Mouse (Mus musculus): Measurements from ENCODE around the gene Adamts1. TPM values are rescaled to one million over a fixed set of nuclear protein-coding genes. Genes with fewer than 3 reads are reported as not detected.

Gene Adamts1
- polyA plus RNA-seq (2012; rRNA removed): 3.1 and 4.6 TPM in 2 replicates

DNA sequence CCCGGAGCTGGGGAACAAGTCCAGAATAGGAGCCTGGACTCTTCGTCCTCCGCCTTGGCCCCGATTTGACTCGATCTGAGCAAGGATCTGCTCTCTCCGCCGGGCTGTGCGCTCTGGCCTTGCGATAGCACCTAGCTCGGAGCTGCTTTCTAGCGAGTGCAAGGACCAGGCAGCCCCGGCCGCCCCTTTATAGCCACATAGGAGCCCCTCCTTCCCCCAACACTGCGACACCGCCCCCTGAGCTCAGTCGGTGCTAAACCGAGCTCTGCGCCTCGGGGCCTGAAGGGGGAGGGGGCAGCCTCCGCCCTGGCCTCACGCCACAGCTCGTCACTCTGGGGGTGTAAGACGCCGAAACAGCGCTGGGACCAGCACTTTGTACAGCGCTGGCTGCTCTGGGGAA, at the start of gene Adamts1:
TSS of gene Adamts1 (minus strand) at position 160 of the 400 bp plus-strand sequence.
- Histone ChIP-seq H3K27ac (ENCODE audit: insufficient read depth, low read depth, low read length) (peak within 1 kb of the TSS; percentile 90), H3K27me3 (ENCODE audit: control insufficient read depth, insufficient read depth, low read length) (peaks cover 13% of the 10 kb centered on the region), H3K36me3 (ENCODE audit: control insufficient read depth, insufficient read depth, low read length) (no peaks in the 10 kb centered on the region), H3K4me3 (ENCODE audit: low read depth, low read length) (peak within 1 kb of the TSS; percentile 80), H3K4me1 (ENCODE audit: control insufficient read depth, insufficient read depth, insufficient read length, low read length) (peaks cover 12% of the 10 kb centered on the region)
- WGBS: under 1% methylated on average over 26 of the region's 26 CpGs
- TF ChIP-seq CTCF (IDR thresholded peaks at IDR 0.05; ENCODE audit: extremely low read depth, insufficient read length, insufficient replicate concordance, low read depth, low read length): no peak
- TF ChIP-seq POLR2A (IDR thresholded peaks at IDR 0.05; ENCODE audit: low read depth, low read length): 0 out of 2 replicates have a peak, but pooled peaks have one; percentile 51

DNA sequence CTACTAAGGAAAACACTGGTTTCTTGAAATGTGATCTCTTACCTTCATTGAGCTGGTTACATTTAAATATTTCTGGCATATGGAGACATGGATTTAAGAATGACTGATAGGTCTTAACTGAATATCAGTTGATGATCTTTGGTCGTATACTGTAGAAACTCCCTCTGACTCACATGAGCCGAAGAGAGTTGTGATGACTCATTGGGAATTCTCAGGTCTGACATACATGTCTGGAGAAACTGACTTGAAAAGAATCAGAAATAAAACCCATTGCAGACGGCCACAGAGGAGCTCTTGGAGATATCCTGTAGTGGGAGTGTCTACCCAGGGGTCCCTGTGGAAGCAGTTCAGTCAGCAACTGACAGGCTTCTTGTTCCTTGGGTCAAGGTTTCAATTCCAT, 24.2 kb upstream of the Adamts1 start:
- no peaks in the 10 kb centered on the region for H3K27me3 ChIP-seq (ENCODE audit: control insufficient read depth, insufficient read depth, low read length)
- no peaks in the 10 kb centered on the region for H3K4me1 ChIP-seq (ENCODE audit: control insufficient read depth, insufficient read depth, insufficient read length, low read length)
- H3K27ac ChIP-seq (ENCODE audit: insufficient read depth, low read depth, low read length): no peak overlapping the region
- TF ChIP-seq POLR2A (IDR thresholded peaks at IDR 0.05; ENCODE audit: low read depth, low read length): no peak
- TF ChIP-seq CTCF (IDR thresholded peaks at IDR 0.05; ENCODE audit: extremely low read depth, insufficient read length, insufficient replicate concordance, low read depth, low read length): no peak
- 54% methylated on average over 3 of the region's 3 CpGs for WGBS
- no peak overlapping the region for H3K4me3 ChIP-seq (ENCODE audit: low read depth, low read length)
- no peaks in the 10 kb centered on the region for H3K36me3 ChIP-seq (ENCODE audit: control insufficient read depth, insufficient read depth, low read length)

DNA sequence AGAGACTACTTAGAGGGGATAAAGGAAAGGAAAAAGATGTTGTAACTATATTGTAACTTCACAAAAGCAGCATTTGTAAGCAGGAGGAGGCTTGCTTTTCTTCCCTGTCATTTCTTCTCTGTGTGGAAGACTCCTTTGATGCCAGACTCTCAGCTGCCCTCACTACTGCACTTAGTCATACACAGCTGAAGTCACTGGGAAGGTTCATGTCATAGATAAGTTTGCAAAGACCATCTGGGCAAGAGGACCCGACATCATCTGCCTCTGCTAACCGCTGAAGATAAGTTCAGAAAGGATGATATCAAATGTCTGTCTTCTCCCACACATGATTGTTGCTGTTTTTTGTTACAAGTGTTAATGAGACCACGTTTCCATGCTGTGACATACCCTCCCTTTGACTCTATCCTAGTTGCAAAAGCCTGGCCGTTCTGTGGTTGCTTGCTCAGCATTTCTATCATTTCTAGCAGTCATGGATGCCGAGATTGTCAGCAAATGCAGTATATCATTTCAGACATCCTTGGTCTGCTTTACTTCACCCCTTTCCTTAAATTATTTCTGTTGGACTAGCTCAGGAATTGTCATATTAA, 19.5 kb upstream of the Adamts1 start:
- no peaks in the 10 kb centered on the region for H3K36me3 ChIP-seq (ENCODE audit: control insufficient read depth, insufficient read depth, low read length)
- no peak overlapping the region for H3K4me3 ChIP-seq (ENCODE audit: low read depth, low read length)
- H3K4me1 ChIP-seq (ENCODE audit: control insufficient read depth, insufficient read depth, insufficient read length, low read length): no peaks in the 10 kb centered on the region
- no peaks in the 10 kb centered on the region for H3K27me3 ChIP-seq (ENCODE audit: control insufficient read depth, insufficient read depth, low read length)
- TF ChIP-seq CTCF (IDR thresholded peaks at IDR 0.05; ENCODE audit: extremely low read depth, insufficient read length, insufficient replicate concordance, low read depth, low read length) (no peak), POLR2A (IDR thresholded peaks at IDR 0.05; ENCODE audit: low read depth, low read length) (no peak)
- H3K27ac ChIP-seq (ENCODE audit: insufficient read depth, low read depth, low read length): no peak overlapping the region
- 72% methylated on average over 5 of the region's 5 CpGs for WGBS

DNA sequence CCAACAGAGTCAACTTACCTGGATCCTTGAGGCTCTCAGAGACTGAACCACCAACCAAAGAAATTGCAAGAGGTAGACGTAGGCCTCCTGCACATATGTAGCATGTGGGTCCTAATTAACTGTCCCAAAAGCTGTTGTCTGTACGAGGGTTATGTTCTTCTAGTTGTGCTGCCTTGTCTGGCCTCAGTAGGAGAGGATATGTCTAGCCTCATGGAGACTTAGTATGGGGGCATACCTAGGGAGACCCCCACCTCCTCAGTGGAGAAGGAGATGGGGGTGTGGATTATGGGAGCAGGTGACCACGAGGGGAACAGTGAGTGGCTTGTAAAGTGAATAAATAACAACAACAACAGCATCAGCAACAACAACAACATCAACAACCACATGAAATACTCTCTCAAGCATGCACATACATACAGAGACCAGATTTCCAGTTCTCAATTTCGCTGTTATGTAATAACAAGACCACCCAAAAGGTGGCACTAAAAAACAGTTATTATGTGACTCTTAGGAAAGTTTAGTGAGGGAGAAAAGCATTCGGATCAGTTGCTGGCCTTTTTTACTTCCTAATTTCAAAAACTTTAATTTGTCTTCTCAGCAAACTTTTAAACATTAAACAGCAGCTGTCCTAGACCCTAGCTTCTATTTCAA, 17.0 kb upstream of the Adamts1 start:
- no peak for TF ChIP-seq CTCF (IDR thresholded peaks at IDR 0.05; ENCODE audit: extremely low read depth, insufficient read length, insufficient replicate concordance, low read depth, low read length)
- TF ChIP-seq POLR2A (IDR thresholded peaks at IDR 0.05; ENCODE audit: low read depth, low read length): no peak
- WGBS: 49% methylated on average over 5 of the region's 5 CpGs

DNA sequence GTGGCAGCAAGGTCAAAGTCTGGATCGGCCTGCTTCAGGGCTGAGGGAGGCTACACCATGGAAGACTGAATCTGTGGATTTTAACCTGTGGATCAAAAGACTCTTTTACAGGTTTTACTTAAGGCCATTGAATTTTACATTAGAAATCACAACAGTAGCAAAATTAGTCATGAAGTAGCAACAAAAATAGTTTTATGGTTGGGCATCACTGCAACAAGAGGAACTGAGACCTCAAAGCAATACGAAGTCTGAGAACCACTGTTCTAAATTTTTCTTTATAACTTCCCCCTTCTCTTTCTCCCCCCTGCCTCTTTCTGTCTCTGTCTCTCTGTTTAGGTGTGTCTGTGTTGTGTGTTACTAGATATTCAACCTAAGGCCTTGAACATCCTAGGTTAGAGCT, 11.2 kb upstream of the Adamts1 start:
- Histone ChIP-seq H3K36me3 (ENCODE audit: control insufficient read depth, insufficient read depth, low read length) (no peaks in the 10 kb centered on the region), H3K27ac (ENCODE audit: insufficient read depth, low read depth, low read length) (no peak overlapping the region), H3K27me3 (ENCODE audit: control insufficient read depth, insufficient read depth, low read length) (no peaks in the 10 kb centered on the region), H3K4me1 (ENCODE audit: control insufficient read depth, insufficient read depth, insufficient read length, low read length) (no peaks in the 10 kb centered on the region), H3K4me3 (ENCODE audit: low read depth, low read length) (no peak overlapping the region)
- 79% methylated on average over 2 of the region's 2 CpGs for WGBS
- no peak for TF ChIP-seq CTCF (IDR thresholded peaks at IDR 0.05; ENCODE audit: extremely low read depth, insufficient read length, insufficient replicate concordance, low read depth, low read length)
- TF ChIP-seq POLR2A (IDR thresholded peaks at IDR 0.05; ENCODE audit: low read depth, low read length): no peak

More for the DNA sequence above, 17.0 kb upstream of the Adamts1 start:
- H3K4me1 ChIP-seq (ENCODE audit: control insufficient read depth, insufficient read depth, insufficient read length, low read length): no peaks in the 10 kb centered on the region
- no peak overlapping the region for H3K4me3 ChIP-seq (ENCODE audit: low read depth, low read length)
- no peaks in the 10 kb centered on the region for H3K36me3 ChIP-seq (ENCODE audit: control insufficient read depth, insufficient read depth, low read length)
- no peak overlapping the region for H3K27ac ChIP-seq (ENCODE audit: insufficient read depth, low read depth, low read length)
- no peaks in the 10 kb centered on the region for H3K27me3 ChIP-seq (ENCODE audit: control insufficient read depth, insufficient read depth, low read length)

DNA sequence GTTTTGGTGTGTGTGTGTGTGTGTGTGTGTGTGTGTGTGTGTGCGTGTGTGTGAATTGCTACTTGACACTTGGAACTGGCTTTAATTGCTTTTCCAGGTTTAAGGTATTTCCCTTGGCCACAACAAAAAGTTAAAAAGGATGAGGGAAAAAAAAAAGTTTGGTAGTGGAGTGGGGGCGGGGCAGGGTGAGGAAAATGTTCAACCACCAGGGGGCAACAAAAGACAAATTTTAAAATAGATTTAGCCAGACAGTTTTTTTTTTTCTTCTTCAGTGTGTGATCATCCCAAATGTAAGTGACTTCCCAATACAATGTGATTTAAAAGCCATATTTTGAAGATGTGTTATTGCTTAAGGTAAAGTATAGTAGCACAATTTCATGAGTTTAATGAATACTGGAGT, 4.7 kb upstream of the Adamts1 start:
- Histone ChIP-seq H3K27ac (ENCODE audit: insufficient read depth, low read depth, low read length) (no peak overlapping the region), H3K27me3 (ENCODE audit: control insufficient read depth, insufficient read depth, low read length) (peaks cover 7% of the 10 kb centered on the region; the same call in 1 of the 2 replicates), H3K36me3 (ENCODE audit: control insufficient read depth, insufficient read depth, low read length) (no peaks in the 10 kb centered on the region), H3K4me3 (ENCODE audit: low read depth, low read length) (no peak overlapping the region), H3K4me1 (ENCODE audit: control insufficient read depth, insufficient read depth, insufficient read length, low read length) (no peaks in the 10 kb centered on the region)
- 15% methylated on average over 2 of the region's 2 CpGs for WGBS
- peak; percentile 43; the same call in 1 of the 2 replicates for TF ChIP-seq CTCF (IDR thresholded peaks at IDR 0.05; ENCODE audit: extremely low read depth, insufficient read length, insufficient replicate concordance, low read depth, low read length)
- TF ChIP-seq POLR2A (IDR thresholded peaks at IDR 0.05; ENCODE audit: low read depth, low read length): no peak

DNA sequence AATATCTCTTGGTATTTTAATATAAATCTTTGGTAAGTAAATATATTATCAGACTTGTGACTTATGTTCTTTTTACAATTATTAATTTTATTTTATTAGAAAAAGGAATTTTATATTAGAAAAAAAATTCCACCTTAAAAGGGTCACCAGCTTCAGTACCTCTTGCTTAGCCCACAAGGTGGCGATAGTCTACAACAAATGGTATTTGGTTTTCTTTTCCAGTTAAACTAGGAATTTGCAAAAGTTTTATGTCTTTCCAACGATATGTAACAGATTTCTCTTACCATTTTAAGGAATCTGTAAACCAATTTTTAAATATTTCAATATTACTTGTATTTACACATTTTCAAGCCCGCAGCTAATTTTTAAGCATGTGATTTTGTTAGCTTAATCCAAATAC, 4.2 kb upstream of the Adamts1 start:
- TF ChIP-seq CTCF (IDR thresholded peaks at IDR 0.05; ENCODE audit: extremely low read depth, insufficient read length, insufficient replicate concordance, low read depth, low read length): no peak
- no peak for TF ChIP-seq POLR2A (IDR thresholded peaks at IDR 0.05; ENCODE audit: low read depth, low read length)
- Histone ChIP-seq H3K27me3 (ENCODE audit: control insufficient read depth, insufficient read depth, low read length) (peaks cover 11% of the 10 kb centered on the region), H3K4me1 (ENCODE audit: control insufficient read depth, insufficient read depth, insufficient read length, low read length) (peaks cover 5% of the 10 kb centered on the region), H3K36me3 (ENCODE audit: control insufficient read depth, insufficient read depth, low read length) (no peaks in the 10 kb centered on the region), H3K4me3 (ENCODE audit: low read depth, low read length) (no peak overlapping the region), H3K27ac (ENCODE audit: insufficient read depth, low read depth, low read length) (no peak overlapping the region)
- 19% methylated on average over 3 of the region's 3 CpGs for WGBS

Measured in small intestine, adult 2 months (tissue).